Mouse (Mus musculus) ovary, postnatal 36 days (tissue): ENCODE results near the gene Syne3.

ENCODE experiments used
- DNase-seq: peaks from one replicate; pipeline ENCODE4 v3.0.0; 2022; ENCODE audit warnings: low spot score, mixed read lengths

Syne3 gene

GRCm38 (mm10) chr12:104890066-104890465 is 119.5 kb downstream of the Syne3 start:
- no peak for DNase-seq

GRCm38 (mm10) chr12:104886104-104886503 is 123.5 kb downstream of the Syne3 start:
- no peak for DNase-seq

GRCm38 (mm10) chr12:104882533-104882932 is 127.1 kb downstream of the Syne3 start:
- no peak for DNase-seq

- DNase-seq = no peak
Measured at GRCm38 (mm10) chr12:104882061-104882460, 127.5 kb downstream of the Syne3 start.

- DNase-seq = no peak
Measured at GRCm38 (mm10) chr12:104881518-104882060, 128.0 kb downstream of the Syne3 start.

GRCm38 (mm10) chr12:104880367-104880766 is 129.2 kb downstream of the Syne3 start:
- DNase-seq = no peak
